Mouse (Mus musculus) bone marrow macrophage, adult 2 months (primary cell): ENCODE results near the gene Plcb4.

Experiments used
- CTCF ChIP-seq: IDR thresholded peaks from 2 replicates; pipeline ENCODE4 v1.5.1; 2012; ENCODE audit warnings: low read depth, mild to moderate bottlenecking, low read length, moderate library complexity
- POLR2A ChIP-seq: IDR thresholded peaks from 2 replicates; pipeline ENCODE4 v1.6.1; 2012; ENCODE audit warnings: mild to moderate bottlenecking, low read depth, low read length, borderline replicate concordance

DNA sequence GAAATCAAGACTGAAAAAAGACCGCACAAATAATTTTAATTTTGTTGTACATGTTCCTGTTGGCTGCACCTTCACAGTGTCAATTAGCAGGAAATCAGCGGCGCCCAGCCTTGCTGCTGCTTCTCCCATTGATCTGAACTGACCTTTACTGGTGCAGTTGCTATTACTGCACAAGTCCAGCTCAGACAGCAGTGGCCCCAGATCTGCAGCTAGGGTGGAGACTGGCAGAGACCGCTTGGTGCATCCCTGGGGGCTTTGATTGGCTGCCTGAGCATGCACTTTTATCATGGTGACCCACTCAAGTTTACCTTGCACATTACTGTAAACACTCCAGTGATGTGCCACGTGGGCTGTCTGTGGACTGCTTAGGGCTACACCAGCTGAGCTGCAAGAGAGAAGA, 45.9 kb downstream of the Plcb4 start:
- TF ChIP-seq CTCF (no peak), POLR2A (no peak)
